Mouse (Mus musculus) C2C12 (cell line): ENCODE measurements at regions not wholly inside any gene's neighbourhood (a gene's known extent, or its start where the extent isn't known, plus 50 kb on each side); places are given as distances from the start of the nearest gene placed in this dataset.

Source experiments
- CEBPB ChIP-seq: IDR thresholded peaks from one replicate; pipeline ENCODE4 v1.6.1; 2011; ENCODE audit warnings: low read depth, mild to moderate bottlenecking, control low read depth, moderate library complexity
- CTCF ChIP-seq: IDR thresholded peaks from one replicate; pipeline ENCODE4 v1.5.1; 2011; ENCODE audit not compliant: control insufficient read depth, insufficient read depth, insufficient read length
- MAX ChIP-seq: IDR thresholded peaks from one replicate; pipeline ENCODE4 v1.6.1; 2011; ENCODE audit warnings: mild to moderate bottlenecking, control low read depth
- MYOD1 ChIP-seq: IDR thresholded peaks from one replicate; pipeline ENCODE4 v1.6.1; 2011; ENCODE audit warnings: low read depth; ENCODE audit not compliant: control insufficient read depth, insufficient read length
- MYOG ChIP-seq: IDR thresholded peaks from one replicate; pipeline ENCODE4 v1.6.1; 2011; ENCODE audit not compliant: control insufficient read depth, insufficient read length; ENCODE audit errors: extremely low read depth
- USF1 ChIP-seq: IDR thresholded peaks from one replicate; pipeline ENCODE4 v1.6.1; 2011; ENCODE audit warnings: low read depth, mild to moderate bottlenecking, control low read depth, moderate library complexity

- no peak for TF ChIP-seq CTCF
- no peak for TF ChIP-seq MYOD1
- no peak for TF ChIP-seq MYOG
- TF ChIP-seq CEBPB = no peak
- no peak for TF ChIP-seq USF1
- no peak for TF ChIP-seq MAX
Observed at GRCm38 (mm10) chr15:88502311-88502710, 97.8 kb upstream of the Zdhhc25 start.
